Mouse (Mus musculus) forebrain, embryonic 16.5 days (tissue): ENCODE measurements around the gene Lbhd2. TPM values are rescaled to one million over a fixed set of nuclear protein-coding genes. Genes with fewer than 3 reads are reported as not detected.

Experiments
- ATAC-seq: fragments of 200-750 bp; cut with Nextera tagmentation; 2 replicates; pipeline ENCODE4 v1.8.0; 2017; ENCODE audit warnings: mild to moderate bottlenecking, moderate library complexity
- H3K27ac ChIP-seq: fragments of 300-500 bp; sonication (generic); 2 replicates; pipeline ENCODE4 v1.5.1; 2014; ENCODE audit warnings: low read length, control low read depth
- H3K27me3 ChIP-seq: fragments of 300-500 bp; sonication (generic); replicated peaks from 2 replicates; pipeline ENCODE4 v1.6.1; 2014; ENCODE audit warnings: low read length; ENCODE audit not compliant: control insufficient read depth, insufficient read depth
- H3K36me3 ChIP-seq: fragments of 300-500 bp; sonication (generic); 2 replicates; pipeline ENCODE4 v1.6.1; 2014; ENCODE audit not compliant: control insufficient read depth, insufficient read depth
- H3K4me1 ChIP-seq: fragments of 300-500 bp; sonication (generic); replicated peaks from 2 replicates; pipeline ENCODE4 v1.6.1; 2014; ENCODE audit warnings: low read length; ENCODE audit not compliant: control insufficient read depth, insufficient read depth
- H3K4me2 ChIP-seq: fragments of 300-500 bp; sonication (generic); 2 replicates; pipeline ENCODE4 v1.6.1; 2014; ENCODE audit warnings: mild to moderate bottlenecking, low read length, control low read depth
- H3K4me3 ChIP-seq: fragments of 300-500 bp; sonication (generic); replicated peaks from 2 replicates; pipeline ENCODE4 v1.5.1; 2014; ENCODE audit warnings: mild to moderate bottlenecking, low read length, control low read depth
- H3K9ac ChIP-seq: fragments of 300-500 bp; sonication (generic); replicated peaks from 2 replicates; pipeline ENCODE4 v1.6.1; 2014; ENCODE audit warnings: low read depth, low read length, control low read depth
- H3K9me3 ChIP-seq: fragments of 300-500 bp; sonication (generic); 2 replicates; pipeline ENCODE4 v1.6.1; 2016; ENCODE audit warnings: low read length; ENCODE audit not compliant: control insufficient read depth
- WGBS: fragments of 180-500 bp; shearing (Covaris S2); extraction: QIAGEN DNeasy Blood & Tissue Kit; methylation state at CpG from one replicate; pipeline ENCODE4 v1.1.7; 2014; 5-methylcytosine and 5-hydroxymethylcytosine counted together
- polyA plus RNA-seq: library from polyadenylated mRNA; unstranded; fragments of >200 nt; fragmentation: Nextera tagmentation; extraction: Ambion mirVana; gene quantifications from 2 replicates; pipeline ENCODE4 v1.2.1, GENCODE M21; 2015

Gene Lbhd2
- polyA plus RNA-seq: 1.3 and 4.5 TPM in 2 replicates

DNA sequence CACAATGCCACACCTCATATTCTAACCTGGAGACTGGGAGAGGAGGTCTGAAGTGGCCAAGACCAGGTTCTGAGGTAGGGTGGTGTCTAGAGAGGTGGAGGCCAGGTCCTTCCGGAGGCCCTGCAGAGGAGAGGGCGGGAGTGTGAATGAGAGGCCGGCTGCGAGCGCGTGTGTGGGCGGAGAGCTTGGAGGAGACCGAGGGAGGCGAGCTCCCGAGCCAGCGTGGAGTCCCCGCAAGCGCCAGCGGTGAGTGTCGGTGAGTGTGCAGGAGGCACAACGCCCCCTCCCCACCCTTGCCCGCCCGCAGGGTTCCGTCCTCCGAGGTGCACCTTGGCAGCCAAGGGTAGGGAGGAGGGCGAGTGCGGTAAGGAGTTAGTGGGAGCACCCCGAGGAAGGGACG lies at the start of gene Lbhd2:
Gene Lbhd2, plus strand, starts transcription at position 188 of the 400 bp plus-strand sequence.
- Histone ChIP-seq H3K27ac (no peak within 1 kb of the TSS), H3K4me1 (peaks cover 10% of the 10 kb centered on the region), H3K27me3 (peaks cover 5% of the 10 kb centered on the region; the same call in 1 of the 2 replicates), H3K4me3 (no peak within 1 kb of the TSS), H3K4me2 (peak within 1 kb of the TSS; percentile 14; the same call in 1 of the 2 replicates), H3K36me3 (no peaks in the 10 kb centered on the region), H3K9me3 (no peaks in the 10 kb centered on the region), H3K9ac (no peak within 1 kb of the TSS)
- WGBS: 1% methylated on average over 23 of the region's 24 CpGs
- ATAC-seq: no peak

DNA sequence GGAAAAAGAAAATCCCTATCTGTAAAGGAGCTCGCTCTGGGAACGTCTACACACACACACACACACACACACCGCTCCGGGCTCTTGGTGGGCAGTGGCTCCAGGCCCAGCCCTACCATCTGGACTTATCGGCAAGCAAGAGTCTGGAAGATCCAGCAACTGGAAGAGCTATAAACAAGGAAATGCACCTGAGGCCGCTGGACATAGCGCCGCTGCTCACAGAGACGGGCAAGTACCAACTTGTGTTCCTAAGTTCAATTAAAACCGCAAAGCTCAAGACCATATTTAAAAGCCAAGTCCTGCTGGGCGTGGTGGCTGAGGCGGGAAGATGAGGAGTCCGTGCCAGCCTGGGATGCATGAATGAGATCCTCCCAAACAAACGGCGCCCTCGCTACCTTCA lies 45.9 kb upstream of the Lbhd2 start:
- Histone ChIP-seq H3K36me3 (no peaks in the 10 kb centered on the region), H3K27me3 (no peaks in the 10 kb centered on the region), H3K9me3 (no peaks in the 10 kb centered on the region), H3K4me1 (peaks cover 13% of the 10 kb centered on the region; the same call in 1 of the 2 replicates), H3K9ac (no peak overlapping the region), H3K4me2 (no peak overlapping the region), H3K27ac (no peak overlapping the region), H3K4me3 (no peak overlapping the region)
- 83% methylated on average over 16 of the region's 16 CpGs for WGBS
- ATAC-seq: no peak

DNA sequence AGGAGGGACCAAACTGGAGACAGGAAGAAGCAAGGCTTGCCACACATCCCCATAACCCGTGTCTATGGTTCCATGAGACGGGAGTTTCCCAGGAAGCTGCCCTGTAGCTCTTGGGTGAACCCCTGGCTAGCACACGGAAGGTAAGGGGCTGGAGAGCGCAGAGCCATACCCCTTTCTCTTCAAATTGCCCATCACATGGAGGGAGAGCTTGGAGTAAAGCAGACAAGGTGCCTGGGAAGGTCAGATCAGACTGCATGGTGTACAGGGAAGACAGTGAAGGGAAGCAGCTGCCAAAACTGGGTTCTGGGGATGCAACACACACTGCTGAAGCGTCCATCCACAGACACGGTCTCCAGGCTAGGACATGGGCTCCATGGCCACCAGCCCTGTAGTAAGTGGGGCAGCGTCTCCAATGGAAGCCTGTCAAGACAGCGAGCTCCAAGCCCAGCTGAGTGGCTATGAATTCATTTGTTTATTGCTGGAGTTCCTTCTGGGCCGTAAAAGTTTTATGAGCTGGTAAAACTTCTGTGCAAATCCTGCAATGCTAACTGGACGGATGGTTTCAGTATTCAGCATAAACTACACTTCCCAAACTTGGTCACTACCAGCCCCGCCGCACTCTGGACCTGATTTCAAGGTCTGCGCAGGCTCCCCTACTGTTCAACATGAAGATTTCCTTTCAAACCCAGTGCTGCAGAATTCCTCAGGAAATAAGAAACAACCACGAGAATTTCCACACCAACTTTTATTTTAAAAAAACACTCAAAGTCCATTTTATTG lies 45.1 kb upstream of the Lbhd2 start:
- Histone ChIP-seq H3K27ac (no peak overlapping the region), H3K36me3 (no peaks in the 10 kb centered on the region), H3K4me1 (peaks cover 10% of the 10 kb centered on the region; the same call in 1 of the 2 replicates), H3K4me3 (no peak overlapping the region), H3K27me3 (no peaks in the 10 kb centered on the region), H3K9ac (no peak overlapping the region), H3K9me3 (no peaks in the 10 kb centered on the region), H3K4me2 (no peak overlapping the region)
- no peak for ATAC-seq
- WGBS: 86% methylated on average over 14 of the region's 14 CpGs

DNA sequence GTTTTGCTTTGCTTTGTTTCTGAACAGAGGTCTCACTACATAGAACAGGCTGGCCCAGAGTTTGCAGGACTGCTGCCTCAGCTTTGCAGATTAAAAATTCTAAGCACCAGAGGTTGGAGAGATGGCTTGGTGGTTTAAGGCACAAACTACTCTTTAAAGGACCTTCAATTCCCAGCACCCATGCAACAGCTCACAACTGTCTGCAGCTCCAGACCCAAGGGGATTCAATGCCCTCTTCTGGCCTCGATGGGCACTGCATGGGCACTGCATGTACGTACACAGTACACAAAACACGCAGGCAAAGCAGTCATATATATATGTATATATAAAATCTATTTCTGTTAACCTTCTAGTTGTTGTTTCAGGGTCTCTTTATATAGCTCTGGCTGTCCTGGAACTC lies 42.4 kb upstream of the Lbhd2 start:
- no peak overlapping the region for H3K9ac ChIP-seq
- peaks cover 11% of the 10 kb centered on the region for H3K4me1 ChIP-seq
- no peak overlapping the region for H3K4me2 ChIP-seq
- no peak for ATAC-seq
- H3K27me3 ChIP-seq: no peaks in the 10 kb centered on the region
- H3K4me3 ChIP-seq: no peak overlapping the region
- 89% methylated on average over 3 of the region's 3 CpGs for WGBS
- H3K27ac ChIP-seq: no peak overlapping the region
- H3K36me3 ChIP-seq: no peaks in the 10 kb centered on the region
- H3K9me3 ChIP-seq: no peaks in the 10 kb centered on the region

DNA sequence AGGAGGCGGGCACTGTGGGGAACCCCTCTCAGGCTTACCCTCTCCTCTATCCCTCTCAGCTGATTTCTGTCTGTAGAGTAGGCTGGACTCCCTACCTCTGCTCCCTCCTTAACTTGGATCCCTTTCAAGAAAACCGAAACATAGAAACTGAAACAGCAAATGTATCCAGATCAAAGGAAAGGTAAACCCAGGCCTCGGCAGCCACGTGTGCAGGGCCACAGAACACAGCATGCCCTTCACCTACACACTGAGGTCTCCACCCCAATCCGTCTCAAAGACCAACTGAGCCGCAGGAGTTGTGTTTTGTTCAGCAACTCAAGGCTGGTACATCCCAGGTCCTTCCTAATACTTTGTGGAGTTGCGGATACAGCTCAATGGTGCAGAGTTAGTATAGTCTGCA lies 39.5 kb upstream of the Lbhd2 start:
- 88% methylated on average over 7 of the region's 7 CpGs for WGBS
- no peaks in the 10 kb centered on the region for H3K36me3 ChIP-seq
- H3K9ac ChIP-seq: no peak overlapping the region
- ATAC-seq: no peak
- no peak overlapping the region for H3K27ac ChIP-seq
- no peak overlapping the region for H3K4me3 ChIP-seq
- H3K4me2 ChIP-seq: no peak overlapping the region
- H3K27me3 ChIP-seq: no peaks in the 10 kb centered on the region
- H3K4me1 ChIP-seq: peaks cover 11% of the 10 kb centered on the region
- H3K9me3 ChIP-seq: no peaks in the 10 kb centered on the region

DNA sequence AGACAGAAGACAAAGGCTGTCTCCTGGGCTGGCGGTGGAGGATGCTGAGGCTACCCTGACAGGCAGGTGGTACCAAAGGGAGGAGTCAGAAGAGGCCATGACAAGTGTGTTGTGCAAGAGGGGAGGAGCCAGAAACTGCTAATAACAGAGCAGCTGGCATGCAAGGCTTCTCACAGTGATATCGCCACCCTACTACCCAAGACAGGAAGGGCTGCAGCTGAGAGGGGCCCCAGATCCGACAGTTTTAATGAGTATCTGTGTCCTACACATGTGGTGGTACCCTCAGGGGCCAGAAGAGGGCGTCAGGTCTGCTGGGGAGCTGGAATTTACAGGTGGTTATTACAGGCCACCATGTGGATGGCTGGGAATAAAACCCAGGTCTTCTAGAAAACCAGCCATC lies 36.4 kb upstream of the Lbhd2 start:
- WGBS: 46% methylated on average over 4 of the region's 4 CpGs
- Histone ChIP-seq H3K27ac (no peak overlapping the region), H3K4me3 (no peak overlapping the region), H3K27me3 (no peaks in the 10 kb centered on the region), H3K4me1 (peaks cover 24% of the 10 kb centered on the region), H3K9ac (no peak overlapping the region), H3K4me2 (no peak overlapping the region), H3K36me3 (no peaks in the 10 kb centered on the region), H3K9me3 (no peaks in the 10 kb centered on the region)
- ATAC-seq: no peak

DNA sequence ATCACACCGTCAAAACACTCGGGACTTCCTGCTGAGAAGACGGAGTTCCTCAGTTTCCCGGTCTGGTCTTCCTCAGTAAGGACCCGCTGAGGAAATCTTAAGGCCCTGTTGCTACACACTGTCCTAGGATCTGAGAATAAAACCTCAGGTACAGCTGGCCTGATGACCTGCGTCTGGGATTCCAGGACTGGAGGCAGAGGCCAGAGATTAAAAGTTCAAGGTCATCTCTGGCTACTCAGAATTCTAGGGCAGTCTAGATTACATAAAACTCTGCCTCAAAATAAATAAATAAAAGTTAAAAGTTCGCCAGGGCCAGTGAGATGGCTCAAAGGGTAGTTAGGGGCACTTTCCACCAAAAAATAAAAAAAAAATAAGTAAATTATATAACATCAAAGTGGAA lies 34.7 kb upstream of the Lbhd2 start:
- Histone ChIP-seq H3K9me3 (no peaks in the 10 kb centered on the region), H3K4me3 (no peak overlapping the region), H3K4me1 (peaks cover 39% of the 10 kb centered on the region), H3K27ac (no peak overlapping the region), H3K4me2 (no peak overlapping the region), H3K9ac (no peak overlapping the region), H3K27me3 (no peaks in the 10 kb centered on the region), H3K36me3 (no peaks in the 10 kb centered on the region)
- no peak for ATAC-seq
- 91% methylated on average over 7 of the region's 7 CpGs for WGBS

DNA sequence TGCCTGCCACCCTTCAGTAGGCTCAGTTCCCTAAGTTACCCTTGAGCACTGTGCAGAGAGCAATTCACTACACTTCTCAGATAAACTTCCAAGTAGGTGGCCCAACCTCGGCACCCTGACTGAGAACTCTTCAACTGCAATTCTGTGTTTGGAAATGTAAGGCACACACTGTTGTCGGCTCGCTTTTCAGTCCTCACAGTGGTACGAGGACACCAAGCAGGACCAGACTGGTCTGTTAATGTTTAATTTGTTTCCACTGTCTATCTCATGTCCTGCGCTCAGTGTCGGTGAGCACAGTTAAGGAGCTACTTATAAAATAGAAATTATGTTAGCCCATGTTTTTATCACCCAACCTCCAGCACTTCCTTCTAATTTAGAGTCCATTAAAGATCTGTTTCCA lies 33.2 kb upstream of the Lbhd2 start:
- H3K36me3 ChIP-seq: no peaks in the 10 kb centered on the region
- H3K9me3 ChIP-seq: no peaks in the 10 kb centered on the region
- peaks cover 36% of the 10 kb centered on the region for H3K4me1 ChIP-seq
- ATAC-seq: no peak
- 91% methylated on average over 6 of the region's 6 CpGs for WGBS
- no peaks in the 10 kb centered on the region for H3K27me3 ChIP-seq
- H3K27ac ChIP-seq: no peak overlapping the region
- H3K4me3 ChIP-seq: no peak overlapping the region
- H3K4me2 ChIP-seq: no peak overlapping the region
- no peak overlapping the region for H3K9ac ChIP-seq

DNA sequence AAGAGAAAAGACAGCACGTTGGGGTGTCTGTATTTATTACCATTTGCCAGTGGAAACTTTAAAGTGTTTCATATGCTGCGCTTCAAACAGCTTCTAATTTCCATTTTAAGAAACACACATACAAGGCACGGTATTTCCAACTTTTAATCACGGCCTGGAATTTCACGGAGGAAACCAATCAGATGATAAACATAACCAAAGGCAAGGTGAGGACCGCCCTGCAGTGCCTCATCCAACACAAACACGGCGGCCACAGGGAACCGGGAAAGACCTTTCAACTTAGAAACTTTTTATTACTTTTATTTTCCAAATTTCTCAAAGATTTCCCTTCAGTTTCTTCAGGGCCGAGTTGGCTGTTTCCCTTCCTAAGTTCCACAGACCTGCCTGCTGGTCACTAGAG lies 31.9 kb upstream of the Lbhd2 start:
- Histone ChIP-seq H3K36me3 (no peaks in the 10 kb centered on the region), H3K4me3 (no peak overlapping the region), H3K9me3 (no peaks in the 10 kb centered on the region), H3K4me1 (peaks cover 35% of the 10 kb centered on the region), H3K27me3 (no peaks in the 10 kb centered on the region), H3K27ac (no peak overlapping the region), H3K9ac (no peak overlapping the region), H3K4me2 (peak overlapping the region; percentile 1; the same call in 1 of the 2 replicates)
- ATAC-seq: no peak
- 78% methylated on average over 10 of the region's 10 CpGs for WGBS
